ENCODE assay signal across 24 mouse cellular contexts in genomic region chr3:145099291-145099690, GRCm38 (mm10). TPM values are rescaled to one million over a fixed set of nuclear protein-coding genes. Genes with fewer than 3 reads are reported as not detected.
A peak's percentile ranks its signal among the peaks of the same experiment; 100 is the strongest.
DNase-seq lines count a peak whose midpoint lies in the region; ATAC-seq and TF ChIP-seq lines count a peak whose summit lies in the region.
"Had no signal": no experiment of that assay in that cellular context is flagged by ENCODE, and none has a peak within 500 bp of the region (broad histone marks: within the 10 kb centered on the region; RNA-seq: fewer than 3 reads in every experiment).

Clca2 (minus strand) TSS chr3:145099443.

- no peak for DNase-seq in heart, postnatal 14 days
- DNase-seq in kidney, postnatal 0 days (ENCODE audit: low spot score) = no peak
- DNase-seq in kidney, adult 8-10 months = no peak
- no peak for DNase-seq in layer of hippocampus, postnatal 36 days
- DNase-seq: adrenal gland, adult 8-10 months; cerebellum, adult 18-20 months; cerebellum, postnatal 14 days; liver; lung, postnatal 14 days; right cerebral cortex, postnatal 14 days; spleen, adult 18-20 months; thymus, adult 2 months had no signal

- H3K36me3 ChIP-seq in heart, embryonic 16.5 days (ENCODE audit: control insufficient read depth, insufficient read depth) = no peaks in the 10 kb centered on the region
- no peaks in the 10 kb centered on the region for H3K36me3 ChIP-seq in kidney, postnatal 0 days (ENCODE audit: insufficient read depth, low read length)
- no peaks in the 10 kb centered on the region for H3K36me3 ChIP-seq in stomach, embryonic 16.5 days (ENCODE audit: control insufficient read depth, insufficient read depth, low read length)
- H3K36me3 ChIP-seq: embryonic facial prominence, embryonic 12.5 days; forebrain, embryonic 12.5 days; hindbrain, embryonic 12.5 days; limb, embryonic 10.5 days; liver, embryonic 15.5 days; midbrain, embryonic 13.5 days had no signal

- intact Hi-C loops in heart, postnatal 14 days (cut with DNase I) = no loop called here

- H3K27me3 ChIP-seq in heart, embryonic 16.5 days (ENCODE audit: control insufficient read depth, insufficient read depth, low read length) = no peaks in the 10 kb centered on the region
- H3K27me3 ChIP-seq in kidney, postnatal 0 days (ENCODE audit: insufficient read depth, low read length) = no peaks in the 10 kb centered on the region
- H3K27me3 ChIP-seq in stomach, embryonic 16.5 days (ENCODE audit: control insufficient read depth, insufficient read depth, low read length) = no peaks in the 10 kb centered on the region
- H3K27me3 ChIP-seq: embryonic facial prominence, embryonic 12.5 days; forebrain, embryonic 12.5 days; hindbrain, embryonic 12.5 days; liver, embryonic 15.5 days; midbrain, embryonic 13.5 days had no signal

- ATAC-seq in heart, embryonic 16.5 days (replicated peaks; ENCODE audit: extremely low read depth, insufficient read depth, low FRiP score) = no peak
- ATAC-seq in kidney, postnatal 0 days (replicated peaks; ENCODE audit: low FRiP score, low read depth) = no peak
- ATAC-seq in granulocyte monocyte progenitor cell, adult 5-6 weeks (replicated peaks; ENCODE audit: poor library complexity, severe bottlenecking) = 0 out of 2 replicates have a peak, but pooled peaks have one; percentile 18
- no peak for ATAC-seq in stomach, embryonic 16.5 days (ENCODE audit: insufficient read depth, low FRiP score)
- ATAC-seq: midbrain, embryonic 13.5 days had no signal

- H3K4me3 ChIP-seq in heart, embryonic 16.5 days (ENCODE audit: low read length) = no peak within 1 kb of the TSS
- no peak within 1 kb of the TSS for H3K4me3 ChIP-seq in kidney, postnatal 0 days (replicated peaks; ENCODE audit: low read depth, low read length)
- H3K4me3 ChIP-seq in stomach, embryonic 16.5 days (replicated peaks; ENCODE audit: low read length) = no peak within 1 kb of the TSS
- H3K4me3 ChIP-seq: embryonic facial prominence, embryonic 12.5 days; forebrain, embryonic 12.5 days; hindbrain, embryonic 12.5 days; limb, embryonic 10.5 days; liver, embryonic 15.5 days; midbrain, embryonic 13.5 days had no signal

- no peaks in the 10 kb centered on the region for H3K4me1 ChIP-seq in heart, embryonic 16.5 days (ENCODE audit: control insufficient read depth, insufficient read depth, low read length)
- no peaks in the 10 kb centered on the region for H3K4me1 ChIP-seq in kidney, postnatal 0 days (replicated peaks; ENCODE audit: insufficient read depth, low read length)
- H3K4me1 ChIP-seq in stomach, embryonic 16.5 days (ENCODE audit: control insufficient read depth, insufficient read depth, low read length) = peaks cover 6% of the 10 kb centered on the region; the same call in 1 of the 2 replicates
- H3K4me1 ChIP-seq: embryonic facial prominence, embryonic 12.5 days; forebrain, embryonic 12.5 days; hindbrain, embryonic 12.5 days; limb, embryonic 10.5 days; liver, embryonic 15.5 days; midbrain, embryonic 13.5 days had no signal

- H3K4me2 ChIP-seq in heart, embryonic 16.5 days (ENCODE audit: low read depth, low read length) = no peak within 1 kb of the TSS
- no peak within 1 kb of the TSS for H3K4me2 ChIP-seq in kidney, postnatal 0 days (ENCODE audit: low read length)
- no peak within 1 kb of the TSS for H3K4me2 ChIP-seq in stomach, embryonic 16.5 days (ENCODE audit: low read depth, low read length)
- H3K4me2 ChIP-seq: embryonic facial prominence, embryonic 12.5 days; forebrain, embryonic 12.5 days; hindbrain, embryonic 12.5 days; liver, embryonic 15.5 days; midbrain, embryonic 13.5 days had no signal

- no peak for TF ChIP-seq CTCF in kidney, postnatal 0 days (IDR thresholded peaks at IDR 0.05; ENCODE audit: low read depth)

- 56% methylated on average over 6 of the region's 6 CpGs for WGBS in heart, embryonic 16.5 days
- WGBS in kidney, postnatal 0 days = 49% methylated on average over 6 of the region's 6 CpGs
- WGBS in stomach, embryonic 16.5 days = 63% methylated on average over 6 of the region's 6 CpGs

- peak within 1 kb of the TSS; percentile 25; the same call in 1 of the 2 replicates for H3K27ac ChIP-seq in heart, embryonic 16.5 days (ENCODE audit: low read length)
- 0 out of 2 replicates have a peak within 1 kb of the TSS, but pooled peaks have one; percentile 6 for H3K27ac ChIP-seq in kidney, postnatal 0 days
- H3K27ac ChIP-seq in stomach, embryonic 16.5 days (ENCODE audit: low read length) = peak within 1 kb of the TSS; percentile 56
- H3K27ac ChIP-seq: embryonic facial prominence, embryonic 12.5 days; forebrain, embryonic 12.5 days; hindbrain, embryonic 12.5 days; limb, embryonic 10.5 days; liver, embryonic 15.5 days; midbrain, embryonic 13.5 days had no signal

- H3K9ac ChIP-seq in heart, embryonic 16.5 days (ENCODE audit: low read length) = no peak within 1 kb of the TSS
- H3K9ac ChIP-seq in kidney, postnatal 0 days (ENCODE audit: low read depth, low read length) = no peak within 1 kb of the TSS
- no peak within 1 kb of the TSS for H3K9ac ChIP-seq in stomach, embryonic 16.5 days (ENCODE audit: low read length)
- H3K9ac ChIP-seq: embryonic facial prominence, embryonic 12.5 days; forebrain, embryonic 12.5 days; hindbrain, embryonic 12.5 days; liver, embryonic 15.5 days; midbrain, embryonic 13.5 days had no signal

- H3K9me3 ChIP-seq in heart, embryonic 16.5 days (replicated peaks; ENCODE audit: control insufficient read depth, low read length) = no peaks in the 10 kb centered on the region
- H3K9me3 ChIP-seq in kidney, postnatal 0 days (replicated peaks; ENCODE audit: low read length) = no peaks in the 10 kb centered on the region
- no peaks in the 10 kb centered on the region for H3K9me3 ChIP-seq in stomach, embryonic 16.5 days (replicated peaks; ENCODE audit: control insufficient read depth, low read length)
- H3K9me3 ChIP-seq: embryonic facial prominence, embryonic 12.5 days; forebrain, embryonic 12.5 days; hindbrain, embryonic 12.5 days; limb, embryonic 10.5 days; liver, embryonic 15.5 days; midbrain, embryonic 13.5 days had no signal

RNA-seq across cellular contexts. Expression of gene Clca2, which starts in this region (rescaled TPM):
- 0.24 and 0.60 TPM in 2 replicates for polyA plus RNA-seq in heart, embryonic 16.5 days (2015; fragmentation: Nextera tagmentation; extraction: Ambion mirVana)
- total RNA-seq in heart, postnatal 14 days (2021) = under 1 TPM; 0.12 to 0.15 TPM
- 0.22 and 0.70 TPM in 2 replicates for polyA plus RNA-seq in kidney, postnatal 0 days (2015; fragmentation: Nextera tagmentation; extraction: Ambion mirVana)
- not detected in 2 replicates for total RNA-seq in granulocyte monocyte progenitor cell, adult 5-6 weeks (2014; fragmentation: Nextera tagmentation)
- not detected in 2 replicates for total RNA-seq in granulocyte monocyte progenitor cell, adult 5-6 weeks (2017)
- polyA plus RNA-seq in stomach, embryonic 16.5 days (2015; fragmentation: Nextera tagmentation; extraction: Ambion mirVana) = 2.2 and 2.3 TPM in 2 replicates
- not detected for total RNA-seq in layer of hippocampus, postnatal 36 days (2021)
- total RNA-seq: left cerebral cortex, adult 8-10 months; megakaryocyte, adult 5-6 weeks; MEL had no signal
- polyA plus RNA-seq: liver, embryonic 15.5 days; midbrain, embryonic 13.5 days had no signal

Comparison
In these comparisons a context has a peak if more than half of its experiments do, and no peak if none do; other contexts are left out.
1. Peak in ATAC-seq in granulocyte monocyte progenitor cell, adult 5-6 weeks; RNA of the gene not detected or under 1 TPM.
2. H3K27ac ChIP-seq: peak in every context shown above with its lines; median percentile 56 in stomach, embryonic 16.5 days; 25 in heart, embryonic 16.5 days; 6 in kidney, postnatal 0 days.